Mouse (Mus musculus) megakaryocyte, embryonic 14.5 days (primary cell): ENCODE measurements around the gene 6430531B16Rik.

Source experiments
- FLI1 ChIP-seq: IDR thresholded peaks from 2 replicates; pipeline ENCODE4 v1.6.1; 2012; ENCODE audit warnings: low read length, inconsistent platforms, mixed read lengths
- GATA1 ChIP-seq: IDR thresholded peaks from 3 replicates; pipeline ENCODE4 v1.6.1; 2012; ENCODE audit warnings: mixed read lengths, low read length, inconsistent platforms, borderline replicate concordance

DNA sequence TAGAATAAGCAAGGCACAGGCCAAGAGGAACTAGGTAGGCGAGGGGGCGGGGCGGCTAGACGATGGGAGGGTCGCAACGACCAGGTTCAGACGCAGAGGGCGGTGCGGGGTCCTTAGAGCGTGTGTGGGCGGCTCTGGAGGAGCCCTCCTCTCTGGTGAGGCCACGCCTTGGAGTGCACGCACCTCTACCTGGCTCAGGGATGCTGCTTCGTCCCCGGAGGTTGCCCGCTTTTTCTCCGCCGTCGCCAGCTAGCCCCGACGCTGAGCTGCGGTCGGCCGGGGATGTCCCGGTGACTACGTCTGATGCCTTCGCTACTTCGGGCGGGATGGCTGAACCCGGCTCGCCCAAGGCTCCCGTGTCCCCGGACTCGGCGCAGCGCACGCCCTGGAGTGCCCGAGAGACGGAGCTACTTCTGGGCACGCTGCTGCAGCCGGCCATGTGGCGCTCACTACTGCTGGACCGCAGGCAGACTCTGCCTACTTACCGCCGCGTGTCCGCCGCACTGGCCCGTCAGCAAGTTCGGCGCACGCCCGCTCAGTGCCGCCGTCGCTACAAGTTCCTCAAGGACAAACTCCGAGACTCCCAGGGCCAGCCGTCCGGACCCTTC is 34.8 kb downstream of the 6430531B16Rik start, which contains the start of gene Utf1:
- no peak for TF ChIP-seq FLI1
- TF ChIP-seq GATA1, result no peak
